Mouse (Mus musculus) neural tube, embryonic 15.5 days (tissue): Measurements from ENCODE around the gene Ugt1a7c. TPM values are rescaled to one million over a fixed set of nuclear protein-coding genes. Genes with fewer than 3 reads are reported as not detected.
"Not testable (repeated sequence)": the region's sequence is repeated elsewhere in the genome, so short reads cannot be mapped to it uniquely, and the experiment has no call there.

Source experiments
- ATAC-seq: fragments of 200-750 bp; cut with Nextera tagmentation; 2 replicates; pipeline ENCODE4 v1.8.0; 2017; ENCODE audit warnings: mild to moderate bottlenecking, moderate TSS enrichment, moderate library complexity; ENCODE audit not compliant: low FRiP score
- H3K27ac ChIP-seq: fragments of 300-500 bp; sonication (generic); replicated peaks from 2 replicates; pipeline ENCODE4 v1.5.1; 2015; ENCODE audit warnings: mild to moderate bottlenecking, inconsistent platforms
- H3K27me3 ChIP-seq: fragments of 300-500 bp; sonication (generic); replicated peaks from 2 replicates; pipeline ENCODE4 v1.6.1; 2015; ENCODE audit warnings: inconsistent platforms
- H3K36me3 ChIP-seq: fragments of 300-500 bp; sonication (generic); 2 replicates; pipeline ENCODE4 v1.6.1; 2015; ENCODE audit warnings: inconsistent platforms
- H3K4me1 ChIP-seq: fragments of 300-500 bp; sonication (generic); 2 replicates; pipeline ENCODE4 v1.6.1; 2015; ENCODE audit warnings: inconsistent platforms
- H3K4me2 ChIP-seq: fragments of 300-500 bp; sonication (generic); 2 replicates; pipeline ENCODE4 v1.6.1; 2015; ENCODE audit warnings: inconsistent platforms, mild to moderate bottlenecking, moderate library complexity
- H3K4me3 ChIP-seq: fragments of 300-500 bp; sonication (generic); replicated peaks from 2 replicates; pipeline ENCODE4 v1.5.1; 2015; ENCODE audit warnings: mild to moderate bottlenecking, inconsistent platforms
- H3K9ac ChIP-seq: fragments of 300-500 bp; sonication (generic); replicated peaks from 2 replicates; pipeline ENCODE4 v1.6.1; 2015; ENCODE audit warnings: mild to moderate bottlenecking, inconsistent platforms
- H3K9me3 ChIP-seq: fragments of 300-500 bp; sonication (generic); replicated peaks from 2 replicates; pipeline ENCODE4 v1.6.1; 2016; ENCODE audit warnings: inconsistent platforms
- WGBS: fragments of 180-500 bp; shearing (Covaris S2); methylation state at CpG from one replicate; pipeline ENCODE4 v1.1.7; 2015; ENCODE audit warnings: mixed read lengths; 5-methylcytosine and 5-hydroxymethylcytosine counted together
- polyA plus RNA-seq: library from polyadenylated mRNA; unstranded; fragments of >200 nt; fragmentation: Nextera tagmentation; extraction: Ambion mirVana; gene quantifications from 2 replicates; pipeline ENCODE4 v1.2.1, GENCODE M21; 2015

Ugt1a7c gene
- polyA plus RNA-seq, 1 experiment from 2014 or later = 1.5 TPM

DNA sequence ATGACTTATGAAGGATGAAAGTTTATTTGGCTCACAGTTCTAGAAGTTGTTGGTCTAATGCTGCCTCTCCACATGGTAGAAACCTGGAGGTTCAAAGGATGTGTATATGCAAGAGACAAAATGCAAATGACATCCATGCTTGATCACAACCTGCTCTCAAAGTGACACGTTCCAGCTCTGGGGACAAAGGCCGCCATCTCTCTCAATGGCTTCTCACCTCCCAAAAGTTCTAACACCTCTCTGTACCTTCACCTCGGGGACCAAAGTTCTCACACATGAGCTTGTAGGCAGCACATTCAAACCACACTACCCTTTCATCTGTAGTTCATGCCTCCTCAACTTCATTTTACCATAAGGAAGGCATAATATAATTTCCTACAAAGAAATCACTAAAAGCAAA, 122.7 kb downstream of the Ugt1a7c start:
- H3K9me3 ChIP-seq = peaks cover 51% of the 10 kb centered on the region
- H3K9ac ChIP-seq = no peak overlapping the region
- no peak overlapping the region for H3K4me2 ChIP-seq
- H3K27ac ChIP-seq = no peak overlapping the region
- 48% methylated on average over 3 of the region's 3 CpGs for WGBS
- no peaks in the 10 kb centered on the region for H3K36me3 ChIP-seq
- no peak overlapping the region for H3K4me3 ChIP-seq
- H3K4me1 ChIP-seq = no peaks in the 10 kb centered on the region
- no peak for ATAC-seq
- no peaks in the 10 kb centered on the region for H3K27me3 ChIP-seq

DNA sequence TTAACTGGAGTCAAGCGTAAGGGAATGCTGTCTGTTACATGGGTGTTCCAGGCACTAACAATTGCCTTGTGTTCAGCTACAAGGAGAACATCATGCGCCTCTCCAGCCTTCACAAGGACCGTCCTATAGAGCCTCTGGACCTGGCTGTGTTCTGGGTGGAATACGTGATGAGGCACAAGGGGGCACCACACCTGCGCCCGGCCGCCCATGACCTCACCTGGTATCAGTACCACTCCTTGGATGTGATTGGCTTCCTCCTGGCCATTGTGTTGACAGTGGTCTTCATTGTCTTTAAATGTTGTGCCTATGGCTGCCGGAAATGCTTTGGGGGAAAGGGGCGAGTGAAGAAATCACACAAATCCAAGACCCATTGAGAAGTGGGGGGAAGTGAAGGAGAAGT, 123.2 kb downstream of the Ugt1a7c start:
- WGBS = 77% methylated on average over 9 of the region's 9 CpGs
- Histone ChIP-seq H3K27me3 (no peaks in the 10 kb centered on the region), H3K9ac (no peak overlapping the region), H3K4me2 (no peak overlapping the region), H3K4me1 (no peaks in the 10 kb centered on the region), H3K4me3 (no peak overlapping the region), H3K27ac (no peak overlapping the region), H3K36me3 (no peaks in the 10 kb centered on the region), H3K9me3 (peaks cover 47% of the 10 kb centered on the region)
- ATAC-seq = no peak

DNA sequence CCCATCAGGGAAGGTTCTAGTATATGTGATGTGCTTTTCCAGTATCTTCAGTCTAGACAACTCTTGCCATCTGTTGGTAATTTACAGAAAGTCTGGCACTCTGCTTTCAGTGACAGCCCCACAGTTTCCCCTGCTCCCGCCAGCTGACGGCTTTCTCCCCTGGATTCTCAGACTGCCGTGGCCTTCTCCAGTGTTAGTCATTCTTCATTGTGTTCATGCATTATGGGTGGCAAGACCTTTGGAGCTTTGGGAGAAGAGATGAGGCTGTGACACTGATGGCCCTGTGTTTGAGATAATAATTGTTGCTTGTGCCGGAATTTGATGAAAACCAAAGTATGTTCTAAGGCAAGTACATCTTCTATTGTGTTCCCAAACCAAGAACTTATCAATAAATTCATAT, 123.7 kb downstream of the Ugt1a7c start:
- no peaks in the 10 kb centered on the region for H3K4me1 ChIP-seq
- ATAC-seq = no peak
- no peak overlapping the region for H3K4me2 ChIP-seq
- 54% methylated on average over 4 of the region's 4 CpGs for WGBS
- H3K9ac ChIP-seq = no peak overlapping the region
- H3K27me3 ChIP-seq = no peaks in the 10 kb centered on the region
- H3K36me3 ChIP-seq = no peaks in the 10 kb centered on the region
- H3K27ac ChIP-seq = no peak overlapping the region
- peaks cover 41% of the 10 kb centered on the region for H3K9me3 ChIP-seq
- H3K4me3 ChIP-seq = no peak overlapping the region

DNA sequence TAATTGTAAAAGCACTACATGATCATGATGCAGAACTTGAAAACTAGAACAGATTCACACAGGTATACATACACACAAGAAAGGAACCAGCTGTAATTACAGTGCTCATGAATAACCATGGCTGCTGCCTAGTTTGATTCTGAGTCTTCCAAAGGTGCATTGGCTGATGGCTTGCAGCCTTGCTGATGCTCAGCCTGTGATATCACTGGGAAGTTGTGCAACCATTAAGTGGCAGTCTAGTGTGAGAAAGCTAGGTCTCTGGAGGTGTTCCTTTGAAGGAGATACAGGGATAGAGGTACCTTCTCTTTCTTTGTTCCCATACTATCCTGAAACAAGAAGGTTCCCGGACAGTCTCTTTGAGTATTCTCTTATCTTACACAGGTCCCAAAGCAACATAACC, 124.2 kb downstream of the Ugt1a7c start:
- no peak for ATAC-seq
- Histone ChIP-seq H3K4me3 (no peak overlapping the region), H3K9me3 (peaks cover 37% of the 10 kb centered on the region), H3K36me3 (no peaks in the 10 kb centered on the region), H3K27me3 (no peaks in the 10 kb centered on the region), H3K27ac (no peak overlapping the region), H3K4me1 (no peaks in the 10 kb centered on the region), H3K9ac (no peak overlapping the region), H3K4me2 (no peak overlapping the region)
- 20% methylated on average over 1 of the region's 1 CpGs for WGBS

DNA sequence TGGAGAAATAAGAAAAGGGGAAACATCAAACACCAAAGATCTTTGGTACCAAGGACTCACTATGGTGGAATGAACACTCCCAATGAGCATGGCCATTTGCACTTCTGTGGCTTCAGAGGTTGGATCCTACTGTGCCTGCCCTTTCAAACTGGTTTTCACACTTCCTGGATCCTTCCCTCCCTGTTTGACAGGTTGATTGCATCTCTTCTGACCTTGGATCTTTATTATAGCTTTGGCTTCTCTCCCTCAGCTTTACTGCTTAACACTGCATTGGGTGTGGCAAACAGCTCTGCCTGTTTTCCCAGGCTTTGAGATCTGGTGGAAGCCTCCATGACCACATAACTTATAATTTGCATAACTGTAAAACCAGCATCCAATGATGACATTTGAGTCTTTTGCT, 125.5 kb downstream of the Ugt1a7c start:
- no peak for ATAC-seq
- Histone ChIP-seq H3K27me3 (no peaks in the 10 kb centered on the region), H3K4me2 (no peak overlapping the region), H3K36me3 (no peaks in the 10 kb centered on the region), H3K9me3 (peaks cover 27% of the 10 kb centered on the region), H3K9ac (no peak overlapping the region), H3K27ac (no peak overlapping the region), H3K4me1 (no peaks in the 10 kb centered on the region), H3K4me3 (no peak overlapping the region)

DNA sequence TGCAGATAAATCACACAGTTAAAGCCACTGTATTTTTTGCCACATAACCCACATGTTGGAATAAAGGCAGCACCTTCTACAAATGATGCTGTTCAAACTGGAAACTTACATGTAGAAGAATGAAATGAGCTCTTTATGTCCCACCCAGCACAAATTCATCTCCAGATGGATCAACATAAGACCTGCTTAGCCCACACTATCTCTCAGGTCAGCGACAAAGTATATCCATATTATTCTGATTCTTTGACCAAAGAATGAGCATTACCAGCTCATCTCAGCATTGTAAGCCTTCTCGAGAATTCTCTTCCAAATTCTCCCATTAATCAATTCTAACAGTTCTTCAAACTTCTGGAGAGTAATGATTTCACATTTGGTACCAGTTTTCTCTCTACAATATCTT, 127.4 kb downstream of the Ugt1a7c start:
- Histone ChIP-seq H3K4me2 (no peak overlapping the region), H3K4me3 (no peak overlapping the region), H3K27ac (no peak overlapping the region), H3K4me1 (no peaks in the 10 kb centered on the region), H3K9ac (no peak overlapping the region), H3K9me3 (peaks cover 29% of the 10 kb centered on the region), H3K27me3 (no peaks in the 10 kb centered on the region), H3K36me3 (no peaks in the 10 kb centered on the region)
- 56% methylated on average over 2 of the region's 2 CpGs for WGBS
- ATAC-seq = no peak

DNA sequence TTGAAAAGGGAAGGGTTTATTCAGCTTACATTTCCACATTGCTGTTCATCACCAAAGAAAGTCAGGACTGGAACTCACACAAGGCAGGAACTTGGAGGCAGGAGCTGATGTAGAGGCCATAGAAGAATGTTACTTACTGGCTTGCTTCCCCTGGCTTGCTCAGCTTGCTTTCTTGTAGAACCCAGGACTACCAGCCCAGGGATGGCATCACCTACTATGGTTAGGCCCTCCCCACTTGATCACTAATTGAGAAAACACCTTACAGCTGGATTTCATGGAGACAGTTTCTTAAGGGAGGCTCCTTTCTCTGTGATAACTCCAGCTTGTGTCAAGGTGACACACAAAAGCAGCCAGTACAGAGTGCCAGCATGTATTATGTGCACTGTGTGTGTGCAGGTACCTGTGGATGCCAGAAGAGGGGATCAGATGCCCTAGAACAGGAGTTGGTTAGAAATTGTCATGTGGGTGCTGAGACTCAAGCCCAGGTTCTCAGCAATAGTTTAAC, 128.2 kb downstream of the Ugt1a7c start:
- H3K4me2 ChIP-seq, H3K4me1 ChIP-seq, ATAC-seq, H3K4me3 ChIP-seq, H3K36me3 ChIP-seq, H3K27ac ChIP-seq, H3K27me3 ChIP-seq, H3K9ac ChIP-seq: not testable (repeated sequence)
- peaks cover 33% of the 10 kb centered on the region for H3K9me3 ChIP-seq

DNA sequence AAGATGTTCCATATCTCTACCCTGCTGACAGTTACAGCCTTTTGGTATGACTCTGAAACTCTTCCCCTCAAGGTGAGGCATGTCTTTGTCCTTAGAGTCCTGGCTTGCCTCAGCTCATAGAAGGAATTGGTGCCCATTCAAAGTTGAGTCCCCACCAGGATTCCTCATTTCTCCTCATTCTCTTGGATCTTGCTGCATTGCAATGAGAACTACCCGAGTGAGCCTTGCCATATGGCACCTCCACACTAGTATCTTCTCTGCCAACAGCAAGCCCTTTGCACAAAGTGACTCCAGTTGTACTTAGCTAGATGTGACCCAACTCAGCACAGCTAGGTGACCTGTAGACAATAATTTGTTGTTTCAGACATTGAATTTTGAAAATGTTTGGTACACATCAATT, 128.7 kb downstream of the Ugt1a7c start:
- 58% methylated on average over 1 of the region's 1 CpGs for WGBS
- Histone ChIP-seq H3K36me3 (no peaks in the 10 kb centered on the region), H3K27ac (no peak overlapping the region), H3K4me3 (no peak overlapping the region), H3K4me1 (no peaks in the 10 kb centered on the region), H3K9me3 (peaks cover 38% of the 10 kb centered on the region), H3K9ac (no peak overlapping the region), H3K4me2 (no peak overlapping the region), H3K27me3 (no peaks in the 10 kb centered on the region)
- ATAC-seq = no peak

DNA sequence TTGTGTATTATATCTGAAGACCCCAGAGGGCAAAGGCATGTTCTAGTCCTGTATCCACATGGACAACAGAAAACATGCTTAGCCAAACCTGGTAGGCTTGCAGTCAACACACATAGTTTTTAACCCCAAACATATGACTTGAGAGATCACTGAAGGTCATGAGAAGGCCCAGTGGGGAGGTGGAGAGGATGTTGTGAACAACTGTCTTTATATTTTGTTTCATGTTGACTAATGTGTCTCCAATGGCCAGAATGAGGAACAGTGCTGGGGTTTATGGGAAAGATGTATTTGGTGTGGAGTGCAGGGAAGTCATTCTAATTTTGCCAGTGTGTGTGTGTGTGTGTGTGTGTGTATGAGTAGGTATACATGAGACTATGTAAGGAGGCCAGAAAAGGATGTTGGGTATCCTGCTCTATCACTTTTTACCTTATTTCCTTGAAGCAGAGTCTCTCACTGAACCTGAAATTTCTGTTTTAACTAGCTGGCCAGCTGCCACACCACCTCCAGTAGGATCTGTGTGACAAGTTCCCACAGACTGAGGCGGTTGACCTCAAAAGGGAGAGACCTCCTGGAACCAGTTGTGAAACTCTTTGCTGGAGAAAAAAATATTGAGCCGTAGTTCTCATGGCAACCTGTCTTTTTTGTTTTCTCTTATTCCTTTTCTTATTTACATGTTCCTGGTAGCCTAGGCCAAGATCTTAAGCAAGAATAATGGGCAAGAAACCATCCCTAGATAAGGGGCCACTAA, 129.3 kb downstream of the Ugt1a7c start:
- H3K27ac ChIP-seq = no peak overlapping the region
- 70% methylated on average over 2 of the region's 2 CpGs for WGBS
- no peaks in the 10 kb centered on the region for H3K4me1 ChIP-seq
- H3K36me3 ChIP-seq = no peaks in the 10 kb centered on the region
- no peak for ATAC-seq
- no peaks in the 10 kb centered on the region for H3K27me3 ChIP-seq
- peaks cover 44% of the 10 kb centered on the region for H3K9me3 ChIP-seq
- no peak overlapping the region for H3K4me3 ChIP-seq
- no peak overlapping the region for H3K9ac ChIP-seq
- no peak overlapping the region for H3K4me2 ChIP-seq

DNA sequence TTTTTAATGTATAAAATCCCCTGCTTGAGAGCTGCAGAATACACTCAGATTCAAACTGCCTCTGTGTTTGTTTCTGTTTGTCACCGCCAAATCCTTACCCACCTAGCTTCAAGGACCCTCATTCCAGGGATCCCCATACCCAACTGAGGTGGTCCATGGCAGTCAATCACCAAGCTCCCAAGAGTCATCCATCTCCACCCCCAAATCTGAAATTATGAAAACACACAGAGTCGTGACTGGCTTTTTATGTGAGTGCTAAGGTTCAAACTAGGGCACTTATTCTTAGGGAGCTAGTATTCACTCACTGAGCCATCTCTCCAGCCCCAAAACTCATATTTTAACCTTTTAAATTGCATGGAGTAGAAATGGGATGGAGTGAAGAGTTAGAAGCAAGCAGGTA, 130.4 kb downstream of the Ugt1a7c start:
- H3K4me1 ChIP-seq, H3K27me3 ChIP-seq, H3K9ac ChIP-seq, H3K36me3 ChIP-seq, H3K27ac ChIP-seq, H3K4me3 ChIP-seq, H3K4me2 ChIP-seq, ATAC-seq: not testable (repeated sequence)
- WGBS = 41% methylated on average over 2 of the region's 2 CpGs
- H3K9me3 ChIP-seq = peaks cover 55% of the 10 kb centered on the region

DNA sequence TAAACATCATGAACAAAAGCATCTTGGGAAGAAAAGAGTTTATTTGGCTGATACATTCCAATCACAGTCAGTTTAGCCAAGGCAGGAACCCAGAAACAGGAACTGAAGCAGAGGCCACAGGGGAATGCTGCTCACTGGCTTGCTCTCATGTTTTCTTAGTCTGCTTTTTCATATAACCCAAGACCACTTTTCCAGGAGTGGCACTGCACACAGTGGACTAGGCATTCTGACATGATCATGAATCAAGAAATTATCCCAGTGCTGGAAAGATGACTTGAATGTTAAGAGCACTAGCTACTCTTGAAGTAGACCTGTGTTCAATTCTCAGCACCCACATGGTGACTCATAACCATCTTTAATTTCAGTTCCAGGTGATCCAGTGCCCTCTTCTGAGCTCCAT, 130.9 kb downstream of the Ugt1a7c start:
- no peak overlapping the region for H3K9ac ChIP-seq
- H3K4me2 ChIP-seq = no peak overlapping the region
- H3K36me3 ChIP-seq = no peaks in the 10 kb centered on the region
- peaks cover 59% of the 10 kb centered on the region for H3K9me3 ChIP-seq
- H3K4me3 ChIP-seq = no peak overlapping the region
- H3K27me3 ChIP-seq = no peaks in the 10 kb centered on the region
- no peak overlapping the region for H3K27ac ChIP-seq
- no peaks in the 10 kb centered on the region for H3K4me1 ChIP-seq
- no peak for ATAC-seq

DNA sequence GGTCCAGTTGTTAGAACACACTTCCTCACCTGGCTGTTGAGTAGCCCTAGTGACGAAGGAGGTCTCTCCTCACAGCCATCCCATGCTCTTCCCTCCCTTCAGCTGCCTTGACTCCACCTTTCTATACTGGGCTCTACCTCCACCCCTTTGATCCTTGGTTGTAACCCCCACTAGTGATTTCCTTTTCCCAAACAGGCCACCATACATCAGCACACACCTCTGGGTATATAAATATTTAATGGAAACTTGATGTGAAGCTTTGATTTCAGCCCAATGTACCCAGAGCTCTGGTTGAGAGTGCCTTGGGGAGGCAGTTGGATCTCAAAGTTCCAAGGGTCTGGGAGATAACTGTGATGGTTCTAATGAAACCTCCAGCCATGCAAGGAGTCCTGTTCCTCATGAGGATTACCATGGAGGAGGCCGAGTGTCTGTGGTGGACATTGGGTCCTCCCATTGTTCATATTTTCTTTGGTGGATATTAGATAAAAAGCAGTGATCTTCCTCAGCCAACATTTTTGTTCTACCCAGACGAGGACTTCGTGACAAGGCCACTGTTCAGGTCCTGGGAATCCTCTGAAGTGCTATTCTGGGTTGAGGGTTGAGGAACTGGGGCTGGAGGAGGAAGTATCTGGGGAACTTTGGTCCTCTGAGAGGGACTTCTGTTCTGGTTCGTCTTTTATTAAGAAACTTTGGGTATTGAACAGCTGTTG, 132.0 kb downstream of the Ugt1a7c start, which contains the start of gene Mroh2a:
Gene Mroh2a (plus strand): TSS at position 317 of the 710 bp plus-strand sequence.
- no peak within 1 kb of the TSS for H3K4me3 ChIP-seq
- WGBS = 59% methylated on average over 5 of the region's 5 CpGs
- no peak for ATAC-seq

More for the DNA sequence above, 132.0 kb downstream of the Ugt1a7c start, which contains the start of gene Mroh2a:
- no peaks in the 10 kb centered on the region for H3K27me3 ChIP-seq
- no peak within 1 kb of the TSS for H3K27ac ChIP-seq
- H3K4me2 ChIP-seq = no peak within 1 kb of the TSS
- H3K9ac ChIP-seq = no peak within 1 kb of the TSS
- H3K4me1 ChIP-seq = no peaks in the 10 kb centered on the region
- H3K36me3 ChIP-seq = no peaks in the 10 kb centered on the region
- peaks cover 70% of the 10 kb centered on the region for H3K9me3 ChIP-seq
